Mouse (Mus musculus) cortical plate, adult 2 months (tissue): ENCODE measurements around the gene Rnase4.
"Not testable (repeated sequence)": the region's sequence is repeated elsewhere in the genome, so short reads cannot be mapped to it uniquely, and the experiment has no call there.

Source experiments
- CTCF ChIP-seq: fragments of 200-500 bp; IDR thresholded peaks from 2 replicates; pipeline ENCODE4 v1.5.1; 2011; ENCODE audit warnings: mild to moderate bottlenecking, control low read depth, low read length; ENCODE audit not compliant: insufficient read depth; ENCODE audit errors: extremely low read depth
- POLR2A ChIP-seq: fragments of 200-500 bp; IDR thresholded peaks from 2 replicates; pipeline ENCODE4 v1.6.1; 2011; ENCODE audit warnings: mild to moderate bottlenecking, low read length, control low read depth; ENCODE audit not compliant: insufficient read depth; ENCODE audit errors: extremely low read depth

GRCm38 (mm10) chr14:51098300-51098699 lies 7.4 kb downstream of the Rnase4 start:
- not testable (repeated sequence) for TF ChIP-seq POLR2A
- TF ChIP-seq CTCF: peak; percentile 58
